Mouse (Mus musculus): ENCODE results near the gene Treml2. TPM values are rescaled to one million over a fixed set of nuclear protein-coding genes. Genes with fewer than 3 reads are reported as not detected.
"Not testable (repeated sequence)": the region's sequence is repeated elsewhere in the genome, so short reads cannot be mapped to it uniquely, and the experiment has no call there.

Treml2 gene
- total RNA-seq, 2 experiments from 2014 or later, result 0.18 to 0.49 TPM

- intact Hi-C loops (cut with DNase I), result no loop called here
- TF ChIP-seq CTCF (IDR thresholded peaks at IDR 0.05), result no peak
- H3K27ac ChIP-seq, result no peak overlapping the region
- no peak overlapping the region for H3K4me3 ChIP-seq
- no peak for DNase-seq (ENCODE audit: extremely low spot score in 1 of 2, low spot score in 2 of 2)
Observed at GRCm38 (mm10) chr17:48300199-48300598, 901 bp downstream of the Treml2 start.

GRCm38 (mm10) chr17:48300861-48301260 lies 1.6 kb downstream of the Treml2 start:
- intact Hi-C loops (cut with DNase I), result no loop called here
- Histone ChIP-seq H3K4me3 (no peak overlapping the region), H3K27ac (no peak overlapping the region)
- no peak for DNase-seq (ENCODE audit: extremely low spot score in 1 of 2, low spot score in 2 of 2)
- TF ChIP-seq CTCF (IDR thresholded peaks at IDR 0.05), result no peak

- no peak for DNase-seq (ENCODE audit: extremely low spot score in 1 of 2, low spot score in 2 of 2)
- intact Hi-C loops (cut with DNase I), result no loop called here
- no peak for TF ChIP-seq CTCF (IDR thresholded peaks at IDR 0.05)
- no peak overlapping the region for H3K4me3 ChIP-seq
- no peak overlapping the region for H3K27ac ChIP-seq
Observed at GRCm38 (mm10) chr17:48301792-48302191, 2.5 kb downstream of the Treml2 start.

- Histone ChIP-seq H3K27ac (no peak overlapping the region), H3K4me3 (no peak overlapping the region)
- TF ChIP-seq CTCF (IDR thresholded peaks at IDR 0.05), result no peak
- intact Hi-C loops (cut with DNase I), result loop anchor here (10.0 kb wide), 1 partner anchor 167 kb away; the partner anchor contains the start of gene 9830107B12Rik
- DNase-seq (ENCODE audit: extremely low spot score in 1 of 2, low spot score in 2 of 2), result no peak
Observed at GRCm38 (mm10) chr17:48312124-48312523, 12.8 kb downstream of the Treml2 start.

GRCm38 (mm10) chr17:48315905-48316579 lies 16.7 kb downstream of the Treml2 start, which contains the start of gene B430306N03Rik:
B430306N03Rik (plus strand) TSS chr17:48316141.
- intact Hi-C loops (cut with DNase I), result loop anchor here (10.0 kb wide), 1 partner anchor 171 kb away; the partner anchor contains the start of gene 9830107B12Rik
- not testable (repeated sequence) for H3K27ac ChIP-seq; H3K4me3 ChIP-seq; DNase-seq (ENCODE audit: extremely low spot score in 1 of 2, low spot score in 2 of 2)

- H3K4me3 ChIP-seq, result no peak overlapping the region
- no peak overlapping the region for H3K27ac ChIP-seq
- intact Hi-C loops (cut with DNase I), result loop anchor here (10.0 kb wide), 1 partner anchor 174 kb away; the partner anchor contains the start of gene 9830107B12Rik
- DNase-seq (ENCODE audit: extremely low spot score in 1 of 2, low spot score in 2 of 2), result no peak
- TF ChIP-seq CTCF (IDR thresholded peaks at IDR 0.05), result no peak
Observed at GRCm38 (mm10) chr17:48318686-48319085, 19.4 kb downstream of the Treml2 start.

GRCm38 (mm10) chr17:48321279-48321678 lies 22.0 kb downstream of the Treml2 start:
- Histone ChIP-seq H3K4me3 (no peak overlapping the region), H3K27ac (no peak overlapping the region)
- no peak for TF ChIP-seq CTCF (IDR thresholded peaks at IDR 0.05)
- DNase-seq (ENCODE audit: extremely low spot score in 1 of 2, low spot score in 2 of 2), result no peak
- intact Hi-C loops (cut with DNase I), result no loop called here

- Histone ChIP-seq H3K27ac (no peak overlapping the region), H3K4me3 (no peak overlapping the region)
- intact Hi-C loops (cut with DNase I), result no loop called here
- TF ChIP-seq CTCF (IDR thresholded peaks at IDR 0.05), result no peak
- no peak for DNase-seq (ENCODE audit: extremely low spot score in 1 of 2, low spot score in 2 of 2)
Observed at GRCm38 (mm10) chr17:48323236-48323635, 23.9 kb downstream of the Treml2 start.

GRCm38 (mm10) chr17:48324258-48324657 lies 25.0 kb downstream of the Treml2 start:
- intact Hi-C loops (cut with DNase I), result no loop called here
- no peak for DNase-seq (ENCODE audit: extremely low spot score in 1 of 2, low spot score in 2 of 2)
- no peak overlapping the region for H3K27ac ChIP-seq
- no peak overlapping the region for H3K4me3 ChIP-seq
- TF ChIP-seq CTCF (IDR thresholded peaks at IDR 0.05), result no peak

- TF ChIP-seq CTCF (IDR thresholded peaks at IDR 0.05), result no peak
- Histone ChIP-seq H3K4me3 (no peak overlapping the region), H3K27ac (no peak overlapping the region)
- intact Hi-C loops (cut with DNase I), result loop anchor here (5.0 kb wide), 1 partner anchor 38 kb away; no protein-coding TSS in a partner anchor
- no peak for DNase-seq (ENCODE audit: extremely low spot score in 1 of 2, low spot score in 2 of 2)
Observed at GRCm38 (mm10) chr17:48325093-48325492, 25.8 kb downstream of the Treml2 start.

GRCm38 (mm10) chr17:48325638-48326037 lies 26.3 kb downstream of the Treml2 start:
- DNase-seq (ENCODE audit: extremely low spot score in 1 of 2, low spot score in 2 of 2), result no peak
- TF ChIP-seq CTCF (IDR thresholded peaks at IDR 0.05), result no peak
- 0 out of 2 replicates have a peak overlapping the region, but pooled peaks have one; percentile 28 for H3K27ac ChIP-seq
- intact Hi-C loops (cut with DNase I), result loop anchor here (1.0 to 5.0 kb wide), 4 partner anchors 38 to 81 kb away; no protein-coding TSS in a partner anchor
- H3K4me3 ChIP-seq, result no peak overlapping the region

GRCm38 (mm10) chr17:48326656-48327055 lies 27.4 kb downstream of the Treml2 start:
- peak; percentile 62 to 63 for DNase-seq (ENCODE audit: extremely low spot score in 1 of 2, low spot score in 2 of 2)
- peak overlapping the region; percentile 79 for H3K27ac ChIP-seq
- H3K4me3 ChIP-seq, result no peak overlapping the region
- no peak for TF ChIP-seq CTCF (IDR thresholded peaks at IDR 0.05)
- intact Hi-C loops (cut with DNase I), result loop anchor here (1.0 to 5.0 kb wide), 4 partner anchors 39 to 80 kb away; no protein-coding TSS in a partner anchor
